Mouse (Mus musculus): ENCODE measurements around the gene B4galnt2. TPM values are rescaled to one million over a fixed set of nuclear protein-coding genes. Genes with fewer than 3 reads are reported as not detected.

B4galnt2 gene
- total RNA-seq, 2 experiments from 2014 or later: not detected

- no peak for DNase-seq
- intact Hi-C loops (cut with DNase I): no loop called here
- TF ChIP-seq CTCF (IDR thresholded peaks at IDR 0.05): no peak
- Histone ChIP-seq H3K4me3 (peak overlapping the region; percentile 23), H3K27ac (peak overlapping the region; percentile 70)
Observed at GRCm38 (mm10) chr11:95826317-95827167, 88.1 kb downstream of the B4galnt2 start.

GRCm38 (mm10) chr11:95825625-95826024 is 89.1 kb downstream of the B4galnt2 start:
- peak overlapping the region; percentile 95 for H3K4me3 ChIP-seq
- no peak for TF ChIP-seq CTCF (IDR thresholded peaks at IDR 0.05)
- H3K27ac ChIP-seq: peak overlapping the region; percentile 99
- no peak for DNase-seq
- intact Hi-C loops (cut with DNase I): loop anchor here (2.0 kb wide), 1 partner anchor 49 kb away; no protein-coding TSS in a partner anchor

- DNase-seq: peak; percentile 95
- Histone ChIP-seq H3K4me3 (peak overlapping the region; percentile 95), H3K27ac (peak overlapping the region; percentile 99)
- TF ChIP-seq CTCF (IDR thresholded peaks at IDR 0.05): no peak
- intact Hi-C loops (cut with DNase I): loop anchor here (2.0 kb wide), 1 partner anchor 48 kb away; no protein-coding TSS in a partner anchor
Observed at GRCm38 (mm10) chr11:95824877-95825243, 89.8 kb downstream of the B4galnt2 start.

- peak within 1 kb of the TSS; percentile 99 for H3K27ac ChIP-seq
- intact Hi-C loops (cut with DNase I): loop anchor here (2.0 kb wide), 1 partner anchor 47 kb away; no protein-coding TSS in a partner anchor
- peak within 1 kb of the TSS; percentile 95 for H3K4me3 ChIP-seq
- TF ChIP-seq CTCF (IDR thresholded peaks at IDR 0.05): no peak
- DNase-seq: peak; percentile 98
Observed at GRCm38 (mm10) chr11:95824071-95824876, 90.4 kb downstream of the B4galnt2 start, which contains the start of gene Phospho1. TSS of gene Phospho1 (plus strand) at chr11:95824499.

GRCm38 (mm10) chr11:95822437-95822836 is 92.3 kb downstream of the B4galnt2 start:
- no peak overlapping the region for H3K27ac ChIP-seq
- H3K4me3 ChIP-seq: no peak overlapping the region
- TF ChIP-seq CTCF (IDR thresholded peaks at IDR 0.05): no peak
- no peak for DNase-seq
- intact Hi-C loops (cut with DNase I): no loop called here

GRCm38 (mm10) chr11:95821511-95821910 is 93.2 kb downstream of the B4galnt2 start:
- intact Hi-C loops (cut with DNase I): no loop called here

GRCm38 (mm10) chr11:95819138-95819537 is 95.6 kb downstream of the B4galnt2 start:
- Histone ChIP-seq H3K4me3 (no peak overlapping the region), H3K27ac (peak overlapping the region; percentile 62; the same call in 1 of the 2 replicates)
- intact Hi-C loops (cut with DNase I): no loop called here
- TF ChIP-seq CTCF (IDR thresholded peaks at IDR 0.05): no peak
- no peak for DNase-seq

More at GRCm38 (mm10) chr11:95821511-95821910, 93.2 kb downstream of the B4galnt2 start:
- no peak overlapping the region for H3K4me3 ChIP-seq
- DNase-seq: no peak
- no peak overlapping the region for H3K27ac ChIP-seq
- TF ChIP-seq CTCF (IDR thresholded peaks at IDR 0.05): no peak

Small RNA genes lying within 50 kb of the gene (microRNA-seq; reads per million reads assigned to microRNA genes)
- gene Mir3063: not detected

Other genes starting within 250 kb of the B4galnt2 start
- 100 to 1,000 TPM; 162 to 201 TPM for gene Phb, start 247.9 kb downstream of the B4galnt2 start, total RNA-seq (2021)
- 100 to 1,000 TPM in 1 of 2 experiments, 10 to 100 TPM in 1; 94.6 to 110 TPM for gene Zfp652, start 202.2 kb downstream of the B4galnt2 start, total RNA-seq (2021)
- gene B130006D01Rik, start 191.3 kb downstream of the B4galnt2 start, total RNA-seq (2021): under 1 TPM; 0.28 to 0.45 TPM
- 100 to 1,000 TPM; 274 to 394 TPM for gene Phospho1, start 90.4 kb downstream of the B4galnt2 start, total RNA-seq (2021)
- gene Gngt2, start 77.7 kb downstream of the B4galnt2 start, total RNA-seq (2021): 1 to 10 TPM; 2.6 to 7.6 TPM
- 1 to 10 TPM; 2.2 to 3.0 TPM for gene Abi3, start 72.4 kb downstream of the B4galnt2 start, total RNA-seq (2021)
- not detected for gene Igf2bp1, start 91.0 kb upstream of the B4galnt2 start, total RNA-seq (2021)
- not detected for gene Gip, start 109.7 kb upstream of the B4galnt2 start, total RNA-seq (2021)
- gene Snf8, start 120.0 kb upstream of the B4galnt2 start, total RNA-seq (2021): 10 to 100 TPM; 31.6 to 34.6 TPM
- 10 to 100 TPM; 14.4 to 18.2 TPM for gene Ube2z, start 150.5 kb upstream of the B4galnt2 start, total RNA-seq (2021)
- gene Atp5g1, start 160.8 kb upstream of the B4galnt2 start, total RNA-seq (2021): 1,000 to 10,000 TPM; 1,178 to 1,786 TPM
- not detected for gene Calcoco2, start 197.1 kb upstream of the B4galnt2 start, total RNA-seq (2021)
- gene Ttll6, start 218.9 kb upstream of the B4galnt2 start, total RNA-seq (2021): not detected

Measured in gastrocnemius, adult 2 months (tissue).